Mouse (Mus musculus) lung, postnatal 0 days (tissue): Measurements from ENCODE around the gene Negr1. TPM values are rescaled to one million over a fixed set of nuclear protein-coding genes. Genes with fewer than 3 reads are reported as not detected.
A peak's percentile ranks its signal among the peaks of the same experiment; 100 is the strongest.

Experiments used
- ATAC-seq: fragments of 200-750 bp; cut with Nextera tagmentation; 2 replicates; pipeline ENCODE4 v1.8.0; 2017; ENCODE audit warnings: moderate library complexity
- DNase-seq: peaks from one replicate; pipeline ENCODE4 v3.0.0-alpha.2; 2016; ENCODE audit warnings: low spot score
- H3K27ac ChIP-seq: fragments of 300-500 bp; sonication (generic); 2 replicates; pipeline ENCODE4 v1.5.1; 2014; ENCODE audit warnings: antibody characterized with exemption, mild to moderate bottlenecking, low read length, mixed read lengths
- H3K27me3 ChIP-seq: fragments of 300-500 bp; sonication (generic); replicated peaks from 2 replicates; pipeline ENCODE4 v1.6.1; 2014; ENCODE audit warnings: low read length, mixed read lengths; ENCODE audit not compliant: insufficient read depth
- H3K36me3 ChIP-seq: fragments of 300-500 bp; sonication (generic); 2 replicates; pipeline ENCODE4 v1.6.1; 2014; ENCODE audit warnings: low read length, mixed read lengths; ENCODE audit not compliant: insufficient read depth
- H3K4me1 ChIP-seq: fragments of 300-500 bp; sonication (generic); 2 replicates; pipeline ENCODE4 v1.6.1; 2014; ENCODE audit warnings: antibody characterized with exemption, low read depth, low read length, mixed read lengths; ENCODE audit not compliant: insufficient read depth
- H3K4me2 ChIP-seq: fragments of 300-500 bp; sonication (generic); replicated peaks from 2 replicates; pipeline ENCODE4 v1.6.1; 2014; ENCODE audit warnings: low read depth, mild to moderate bottlenecking, low read length, moderate library complexity, mixed read lengths
- H3K4me3 ChIP-seq: fragments of 300-500 bp; sonication (generic); 2 replicates; pipeline ENCODE4 v1.5.1; 2014; ENCODE audit warnings: low read depth, low read length
- H3K9ac ChIP-seq: fragments of 300-500 bp; sonication (generic); replicated peaks from 2 replicates; pipeline ENCODE4 v1.6.1; 2014; ENCODE audit warnings: low read depth, mild to moderate bottlenecking
- H3K9me3 ChIP-seq: fragments of 300-500 bp; sonication (generic); 2 replicates; pipeline ENCODE4 v1.6.1; 2016; ENCODE audit warnings: low read length, mixed read lengths
- CTCF ChIP-seq: IDR thresholded peaks from 2 replicates; pipeline ENCODE4 v1.5.1; 2016; ENCODE audit warnings: antibody characterized with exemption, mild to moderate bottlenecking
- EP300 ChIP-seq: IDR thresholded peaks from 2 replicates; pipeline ENCODE4 v1.6.1; 2016; ENCODE audit warnings: antibody characterized with exemption, mild to moderate bottlenecking, control low read depth
- WGBS: fragments of 180-500 bp; shearing (Covaris S2); extraction: QIAGEN DNeasy Blood & Tissue Kit; methylation state at CpG from one replicate; pipeline ENCODE4 v1.1.7; 2014; 5-methylcytosine and 5-hydroxymethylcytosine counted together
- polyA plus RNA-seq: library from polyadenylated mRNA; unstranded; fragments of >200 nt; fragmentation: Nextera tagmentation; extraction: Ambion mirVana; gene quantifications from 2 replicates; pipeline ENCODE4 v1.2.1, GENCODE M21; 2015

The Negr1 gene
- polyA plus RNA-seq, 1 experiment from 2014 or later: 1.3 TPM

- DNase-seq (no peak), ATAC-seq (no peak)
- Histone ChIP-seq H3K9ac (no peak overlapping the region), H3K4me3 (no peak overlapping the region), H3K4me1 (no peaks in the 10 kb centered on the region), H3K36me3 (no peaks in the 10 kb centered on the region), H3K9me3 (no peaks in the 10 kb centered on the region), H3K27ac (no peak overlapping the region), H3K27me3 (no peaks in the 10 kb centered on the region), H3K4me2 (no peak overlapping the region)
- TF ChIP-seq EP300 (no peak), CTCF (no peak)
- 38% methylated on average over 5 of the region's 5 CpGs for WGBS
Measured at GRCm38 (mm10) chr3:156928396-156929061, 366.9 kb downstream of the Negr1 start.

- H3K27me3 ChIP-seq: no peaks in the 10 kb centered on the region
- no peak for ATAC-seq
- DNase-seq: peak; percentile 16
- no peaks in the 10 kb centered on the region for H3K4me1 ChIP-seq
- H3K9ac ChIP-seq: no peak overlapping the region
- no peak overlapping the region for H3K4me2 ChIP-seq
- no peaks in the 10 kb centered on the region for H3K9me3 ChIP-seq
- TF ChIP-seq CTCF: no peak
- no peak for TF ChIP-seq EP300
- WGBS: 60% methylated on average over 3 of the region's 3 CpGs
- no peaks in the 10 kb centered on the region for H3K36me3 ChIP-seq
- no peak overlapping the region for H3K4me3 ChIP-seq
- H3K27ac ChIP-seq: no peak overlapping the region
Measured at GRCm38 (mm10) chr3:156929062-156929397, 367.4 kb downstream of the Negr1 start.

GRCm38 (mm10) chr3:156929677-156930440 lies 368.3 kb downstream of the Negr1 start:
- TF ChIP-seq EP300: no peak
- TF ChIP-seq CTCF: no peak
- no peak for ATAC-seq
- H3K9me3 ChIP-seq: no peaks in the 10 kb centered on the region

GRCm38 (mm10) chr3:156931011-156931410 lies 369.4 kb downstream of the Negr1 start:
- TF ChIP-seq EP300 (no peak), CTCF (no peak)
- no peaks in the 10 kb centered on the region for H3K9me3 ChIP-seq
- H3K27me3 ChIP-seq: no peaks in the 10 kb centered on the region
- no peaks in the 10 kb centered on the region for H3K4me1 ChIP-seq
- no peaks in the 10 kb centered on the region for H3K36me3 ChIP-seq
- no peak overlapping the region for H3K27ac ChIP-seq
- H3K4me2 ChIP-seq: no peak overlapping the region
- DNase-seq: no peak
- no peak for ATAC-seq
- no peak overlapping the region for H3K9ac ChIP-seq
- H3K4me3 ChIP-seq: no peak overlapping the region
- 82% methylated on average over 2 of the region's 2 CpGs for WGBS

More at GRCm38 (mm10) chr3:156929677-156930440, 368.3 kb downstream of the Negr1 start:
- no peaks in the 10 kb centered on the region for H3K36me3 ChIP-seq
- H3K27me3 ChIP-seq: no peaks in the 10 kb centered on the region
- no peak overlapping the region for H3K9ac ChIP-seq
- no peak overlapping the region for H3K4me2 ChIP-seq
- no peak overlapping the region for H3K27ac ChIP-seq
- 66% methylated on average over 2 of the region's 2 CpGs for WGBS
- no peaks in the 10 kb centered on the region for H3K4me1 ChIP-seq
- no peak for DNase-seq
- H3K4me3 ChIP-seq: no peak overlapping the region

GRCm38 (mm10) chr3:156931540-156931939 lies 369.9 kb downstream of the Negr1 start:
- no peak for TF ChIP-seq CTCF
- TF ChIP-seq EP300: no peak
- Histone ChIP-seq H3K4me3 (no peak overlapping the region), H3K9me3 (no peaks in the 10 kb centered on the region), H3K36me3 (no peaks in the 10 kb centered on the region), H3K27me3 (no peaks in the 10 kb centered on the region), H3K4me2 (no peak overlapping the region), H3K27ac (no peak overlapping the region), H3K4me1 (no peaks in the 10 kb centered on the region), H3K9ac (no peak overlapping the region)
- ATAC-seq (no peak), DNase-seq (no peak)
- WGBS: 89% methylated on average over 1 of the region's 1 CpGs

- H3K4me2 ChIP-seq: no peak overlapping the region
- no peaks in the 10 kb centered on the region for H3K36me3 ChIP-seq
- TF ChIP-seq EP300 (no peak), CTCF (no peak)
- DNase-seq: no peak
- no peak for ATAC-seq
- no peaks in the 10 kb centered on the region for H3K9me3 ChIP-seq
- H3K4me3 ChIP-seq: no peak overlapping the region
- no peak overlapping the region for H3K9ac ChIP-seq
- no peaks in the 10 kb centered on the region for H3K27me3 ChIP-seq
- 39% methylated on average over 5 of the region's 5 CpGs for WGBS
- no peak overlapping the region for H3K27ac ChIP-seq
- no peaks in the 10 kb centered on the region for H3K4me1 ChIP-seq
Measured at GRCm38 (mm10) chr3:156934778-156935290, 373.2 kb downstream of the Negr1 start.
